15 mouse cellular contexts compared by ENCODE assay signal in the genomic region with DNA sequence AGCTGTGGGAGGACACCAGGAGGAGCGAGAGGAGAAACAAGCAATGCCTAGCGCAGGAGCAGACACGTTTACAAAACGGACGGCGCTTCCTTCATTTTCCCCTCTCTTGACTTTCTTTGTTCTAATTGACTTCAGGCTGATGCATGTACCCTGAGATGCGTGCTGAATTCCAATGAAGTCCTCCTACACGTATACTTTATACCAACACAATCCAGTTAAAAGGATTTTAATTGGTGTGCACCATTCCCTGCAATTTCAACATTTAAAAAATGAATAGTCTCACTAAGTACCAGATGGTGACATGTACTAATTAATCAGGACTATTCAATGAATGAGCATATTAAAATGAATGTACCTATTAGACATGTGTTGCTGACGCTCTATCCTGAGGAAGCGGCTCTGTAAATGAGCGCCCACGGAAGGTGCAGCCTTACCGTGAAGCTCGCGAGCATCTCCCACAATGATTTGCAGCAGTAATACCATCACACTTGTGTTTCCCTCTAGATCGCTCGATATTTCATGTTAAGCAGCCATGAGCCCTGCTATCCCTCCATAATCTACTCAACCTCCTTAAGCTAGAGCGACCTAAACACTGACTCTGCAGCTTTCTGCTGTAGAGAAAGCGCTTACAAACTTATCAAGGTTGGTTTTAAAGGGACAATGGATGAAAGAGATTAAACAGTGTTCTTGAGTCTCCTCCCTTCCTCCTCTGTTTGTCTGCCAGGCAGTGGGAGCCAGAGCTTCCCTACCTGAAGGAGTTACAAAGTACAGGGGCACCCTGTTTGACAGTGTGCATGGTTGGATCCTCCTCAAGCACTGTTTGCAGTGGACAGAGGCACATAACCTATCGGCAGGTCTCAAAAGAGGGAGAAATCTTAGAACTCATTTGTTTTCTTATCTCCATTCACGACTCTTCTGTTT.
DNase-seq lines count a peak whose midpoint lies in the region; ATAC-seq lines count a peak whose summit lies in the region.
"Had no signal": no experiment of that assay in that cellular context is flagged by ENCODE, and none has a peak within 500 bp of the region (broad histone marks: within the 10 kb centered on the region; RNA-seq: fewer than 3 reads in every experiment).

No protein-coding gene starts in this region.

- H3K9me3 ChIP-seq in forebrain, embryonic 12.5 days, result no peaks in the 10 kb centered on the region
- H3K9me3 ChIP-seq in forebrain, embryonic 10.5 days, result no peaks in the 10 kb centered on the region
- H3K9me3 ChIP-seq in hindbrain, embryonic 15.5 days, result no peaks in the 10 kb centered on the region
- H3K9me3 ChIP-seq in midbrain, embryonic 15.5 days, result no peaks in the 10 kb centered on the region
- H3K9me3 ChIP-seq: heart, embryonic 15.5 days had no signal

- 70% methylated on average over 21 of the region's 21 CpGs for WGBS in forebrain, embryonic 12.5 days
- WGBS in forebrain, embryonic 10.5 days, result 90% methylated on average over 21 of the region's 21 CpGs
- WGBS in hindbrain, embryonic 15.5 days, result 53% methylated on average over 21 of the region's 21 CpGs
- 67% methylated on average over 21 of the region's 21 CpGs for WGBS in midbrain, embryonic 15.5 days

- peak; percentile 67; the same call in 1 of the 2 replicates for ATAC-seq in forebrain, embryonic 12.5 days (ENCODE audit: low FRiP score)
- peak; percentile 66; the same call in 1 of the 2 replicates for ATAC-seq in hindbrain, embryonic 15.5 days (ENCODE audit: low FRiP score, low read depth)
- ATAC-seq in midbrain, embryonic 15.5 days (replicated peaks), result 0 out of 2 replicates have a peak, but pooled peaks have one; percentile 27
- ATAC-seq in frontal cortex, adult (ENCODE audit: low TSS enrichment), result no peak

- H3K4me1 ChIP-seq in forebrain, embryonic 12.5 days, result no peaks in the 10 kb centered on the region
- no peaks in the 10 kb centered on the region for H3K4me1 ChIP-seq in forebrain, embryonic 10.5 days
- peaks cover 4% of the 10 kb centered on the region for H3K4me1 ChIP-seq in hindbrain, embryonic 15.5 days (replicated peaks)
- H3K4me1 ChIP-seq in midbrain, embryonic 15.5 days, result peaks cover 9% of the 10 kb centered on the region

- H3K27me3 ChIP-seq in forebrain, embryonic 12.5 days, result no peaks in the 10 kb centered on the region
- no peaks in the 10 kb centered on the region for H3K27me3 ChIP-seq in forebrain, embryonic 10.5 days (ENCODE audit: poor library complexity, severe bottlenecking)
- H3K27me3 ChIP-seq in hindbrain, embryonic 15.5 days, result no peaks in the 10 kb centered on the region
- no peaks in the 10 kb centered on the region for H3K27me3 ChIP-seq in midbrain, embryonic 15.5 days (replicated peaks)
- H3K27me3 ChIP-seq: heart, embryonic 15.5 days; megakaryocyte, embryonic 14.5 days had no signal

- H3K9ac ChIP-seq in forebrain, embryonic 12.5 days, result no peak overlapping the region
- H3K9ac ChIP-seq in hindbrain, embryonic 15.5 days, result no peak overlapping the region
- no peak overlapping the region for H3K9ac ChIP-seq in midbrain, embryonic 15.5 days
- H3K9ac ChIP-seq: heart, embryonic 15.5 days had no signal

- H3K4me2 ChIP-seq in forebrain, embryonic 12.5 days, result no peak overlapping the region
- H3K4me2 ChIP-seq in hindbrain, embryonic 15.5 days, result peak overlapping the region; percentile 41
- peak overlapping the region; percentile 24 for H3K4me2 ChIP-seq in midbrain, embryonic 15.5 days
- H3K4me2 ChIP-seq: heart, embryonic 15.5 days; liver, embryonic 11.5 days had no signal

- H3K36me3 ChIP-seq in forebrain, embryonic 12.5 days (replicated peaks), result no peaks in the 10 kb centered on the region
- no peaks in the 10 kb centered on the region for H3K36me3 ChIP-seq in forebrain, embryonic 10.5 days (replicated peaks)
- H3K36me3 ChIP-seq in hindbrain, embryonic 15.5 days, result no peaks in the 10 kb centered on the region
- H3K36me3 ChIP-seq in midbrain, embryonic 15.5 days (replicated peaks), result no peaks in the 10 kb centered on the region
- H3K36me3 ChIP-seq: heart, embryonic 15.5 days had no signal

- H3K4me3 ChIP-seq in forebrain, embryonic 12.5 days (replicated peaks), result no peak overlapping the region
- no peak overlapping the region for H3K4me3 ChIP-seq in forebrain, embryonic 10.5 days
- peak overlapping the region; percentile 8; the same call in 1 of the 2 replicates for H3K4me3 ChIP-seq in hindbrain, embryonic 15.5 days
- H3K4me3 ChIP-seq in midbrain, embryonic 15.5 days, result no peak overlapping the region
- H3K4me3 ChIP-seq: heart, embryonic 15.5 days; megakaryocyte, embryonic 14.5 days had no signal

- no peak for DNase-seq in forebrain, embryonic 10.5 days (ENCODE audit: extremely low spot score, low spot score)
- DNase-seq in brain, adult 2 months (ENCODE audit: low read depth, low spot score), result peak; percentile 42
- DNase-seq in cerebellum, postnatal 25 days, result no peak
- DNase-seq in heart, adult 18-20 months, result no peak
- DNase-seq: adrenal gland, postnatal 25 days; cerebellum, postnatal 14 days; layer of hippocampus, postnatal 36 days had no signal

- H3K27ac ChIP-seq in forebrain, embryonic 12.5 days, result peak overlapping the region; percentile 51; the same call in 1 of the 2 replicates
- H3K27ac ChIP-seq in forebrain, embryonic 10.5 days, result no peak overlapping the region
- H3K27ac ChIP-seq in hindbrain, embryonic 15.5 days (replicated peaks), result peak overlapping the region; percentile 50
- peak overlapping the region; percentile 48; the same call in 1 of the 2 replicates for H3K27ac ChIP-seq in midbrain, embryonic 15.5 days
- H3K27ac ChIP-seq: heart, embryonic 15.5 days; kidney, postnatal 0 days had no signal
